Mouse (Mus musculus): ENCODE measurements around the gene Sec62.
"Not testable (repeated sequence)": the region's sequence is repeated elsewhere in the genome, so short reads cannot be mapped to it uniquely, and the experiment has no call there.

Sec62 gene

DNA sequence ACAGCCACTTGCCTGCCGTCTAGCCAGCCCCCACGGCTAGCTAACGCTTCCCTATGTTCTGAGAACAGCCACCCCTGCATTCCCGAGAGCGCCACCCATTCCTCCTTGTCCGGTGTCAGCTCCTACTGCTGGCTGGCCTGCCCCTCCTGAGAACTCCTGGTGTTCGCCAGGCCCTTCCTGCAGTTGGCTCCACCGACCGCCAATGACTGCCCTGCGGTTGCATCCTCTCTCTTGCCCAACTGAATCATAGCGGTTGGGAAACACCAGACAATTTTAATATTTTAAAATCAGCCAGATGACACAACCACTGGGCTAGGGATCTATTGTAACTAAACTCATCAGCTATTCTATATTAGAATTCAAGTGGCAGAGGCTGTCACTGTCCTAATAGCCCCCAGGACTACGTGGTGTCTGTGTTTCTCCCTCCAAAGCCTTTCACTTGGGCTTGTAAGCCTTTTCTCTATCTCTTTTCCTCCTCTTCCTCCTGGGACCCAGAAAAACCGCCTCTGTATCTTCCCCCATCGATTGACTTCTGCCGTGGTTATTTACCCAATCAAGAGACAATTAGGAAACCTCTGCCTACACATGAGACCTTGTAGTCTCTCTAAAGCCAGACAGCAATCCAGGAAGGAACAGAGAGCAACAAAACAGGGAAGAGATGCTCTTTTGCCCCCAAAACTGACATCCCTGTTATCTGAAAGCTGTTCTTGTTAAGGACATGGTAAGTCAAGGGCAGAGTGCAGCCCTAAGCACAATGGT is 39.4 kb downstream of the Sec62 start:
- DNase-seq (ENCODE audit: low read depth, low spot score), result no peak

DNA sequence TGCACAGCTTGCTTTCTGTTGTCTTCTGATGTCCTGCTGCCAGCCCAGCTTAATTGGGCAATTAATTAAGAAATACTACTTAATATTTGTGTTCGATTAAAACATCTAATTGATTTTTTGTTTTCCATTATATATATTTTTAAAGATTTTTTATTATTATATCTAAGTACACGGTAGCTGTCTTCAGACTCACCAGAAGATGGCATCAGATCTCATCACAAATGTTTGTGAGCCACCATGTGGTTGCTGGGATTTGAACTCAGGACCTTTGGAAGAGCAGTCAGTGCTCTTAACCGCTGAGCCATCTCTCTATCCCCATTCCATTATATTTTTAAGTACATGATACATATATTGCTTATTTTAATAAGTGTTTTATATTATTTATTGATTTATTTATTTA is 40.6 kb downstream of the Sec62 start:
- DNase-seq (ENCODE audit: low read depth, low spot score), result no peak

DNA sequence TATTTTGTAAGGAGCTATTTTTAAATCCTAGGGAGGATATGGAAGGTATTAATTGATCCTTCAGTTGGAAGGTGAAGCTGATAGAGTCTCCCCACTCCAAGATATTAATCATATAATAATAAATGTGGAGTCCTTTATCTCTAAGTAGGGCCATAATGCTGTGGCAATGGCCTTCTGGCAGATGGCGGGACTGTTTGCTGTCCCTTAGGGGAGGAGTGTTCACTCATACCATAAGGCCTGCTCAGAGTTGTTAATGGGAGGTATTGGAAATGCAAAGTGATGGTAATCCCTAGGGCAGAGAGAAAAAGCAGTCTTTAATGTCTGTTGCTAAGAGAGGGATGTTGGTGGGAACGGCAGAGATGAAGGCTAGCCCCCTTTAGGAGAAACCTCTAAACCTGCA is 53.1 kb downstream of the Sec62 start:
- DNase-seq (ENCODE audit: low read depth, low spot score), result no peak

DNA sequence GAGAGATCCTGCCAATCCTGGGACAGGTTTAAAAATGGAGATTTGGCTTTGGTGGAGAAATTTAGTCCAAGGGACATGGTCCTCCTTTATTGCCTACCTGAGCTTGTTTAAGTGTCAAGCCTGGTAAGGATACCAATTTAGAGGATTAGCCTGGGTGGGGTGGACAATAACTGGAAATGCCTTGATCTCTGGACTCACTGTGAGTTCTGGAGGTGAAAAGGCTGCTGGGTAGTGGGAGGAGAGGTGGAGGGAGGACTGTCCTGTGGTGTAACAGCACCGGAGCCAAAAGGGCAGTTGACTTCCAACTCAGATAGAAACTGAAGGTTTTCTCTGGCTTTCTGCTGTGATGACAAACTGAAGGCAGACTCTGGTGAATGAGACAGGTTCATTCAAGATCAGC is 54.7 kb downstream of the Sec62 start:
- no peak for DNase-seq (ENCODE audit: low read depth, low spot score)

DNA sequence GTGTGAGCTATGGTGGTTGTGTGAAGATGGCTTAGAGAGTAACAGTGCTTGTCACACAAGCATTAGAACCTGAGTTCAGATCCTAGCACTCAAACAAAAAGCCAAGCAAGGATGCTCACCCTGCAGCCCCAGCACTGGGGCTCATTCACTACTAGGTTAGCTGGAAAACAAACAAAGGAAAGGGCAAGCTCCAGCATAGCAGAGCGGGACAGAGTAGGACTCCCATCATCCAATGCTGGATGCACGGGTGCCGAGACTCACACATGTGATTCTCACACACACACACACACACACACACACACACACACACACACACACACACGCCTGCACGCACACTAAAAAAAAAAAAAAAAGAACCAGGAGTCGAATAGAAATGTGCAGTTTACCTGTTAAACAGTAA is 58.7 kb downstream of the Sec62 start:
- no peak for DNase-seq (ENCODE audit: low read depth, low spot score)

DNA sequence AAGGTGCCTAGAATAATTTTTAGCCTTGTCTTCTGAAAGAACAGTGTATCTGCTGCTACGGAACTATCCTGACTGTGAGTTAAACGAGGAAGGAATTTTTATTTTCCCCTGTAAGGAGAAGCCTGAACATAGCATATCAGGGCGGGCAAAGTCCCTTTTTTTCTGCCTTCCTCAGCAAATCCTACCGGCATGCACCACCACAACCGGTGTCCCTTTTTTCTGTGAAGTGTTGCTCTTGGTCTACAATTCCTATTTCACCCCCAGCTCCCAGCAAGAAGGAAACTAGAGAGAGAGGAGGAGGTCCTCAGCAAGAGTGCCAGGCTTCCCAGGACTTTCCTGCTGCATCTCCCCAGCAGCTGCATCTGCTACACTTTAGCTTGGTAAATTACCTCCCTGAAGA is 60.9 kb downstream of the Sec62 start:
- DNase-seq (ENCODE audit: low read depth, low spot score), result no peak

DNA sequence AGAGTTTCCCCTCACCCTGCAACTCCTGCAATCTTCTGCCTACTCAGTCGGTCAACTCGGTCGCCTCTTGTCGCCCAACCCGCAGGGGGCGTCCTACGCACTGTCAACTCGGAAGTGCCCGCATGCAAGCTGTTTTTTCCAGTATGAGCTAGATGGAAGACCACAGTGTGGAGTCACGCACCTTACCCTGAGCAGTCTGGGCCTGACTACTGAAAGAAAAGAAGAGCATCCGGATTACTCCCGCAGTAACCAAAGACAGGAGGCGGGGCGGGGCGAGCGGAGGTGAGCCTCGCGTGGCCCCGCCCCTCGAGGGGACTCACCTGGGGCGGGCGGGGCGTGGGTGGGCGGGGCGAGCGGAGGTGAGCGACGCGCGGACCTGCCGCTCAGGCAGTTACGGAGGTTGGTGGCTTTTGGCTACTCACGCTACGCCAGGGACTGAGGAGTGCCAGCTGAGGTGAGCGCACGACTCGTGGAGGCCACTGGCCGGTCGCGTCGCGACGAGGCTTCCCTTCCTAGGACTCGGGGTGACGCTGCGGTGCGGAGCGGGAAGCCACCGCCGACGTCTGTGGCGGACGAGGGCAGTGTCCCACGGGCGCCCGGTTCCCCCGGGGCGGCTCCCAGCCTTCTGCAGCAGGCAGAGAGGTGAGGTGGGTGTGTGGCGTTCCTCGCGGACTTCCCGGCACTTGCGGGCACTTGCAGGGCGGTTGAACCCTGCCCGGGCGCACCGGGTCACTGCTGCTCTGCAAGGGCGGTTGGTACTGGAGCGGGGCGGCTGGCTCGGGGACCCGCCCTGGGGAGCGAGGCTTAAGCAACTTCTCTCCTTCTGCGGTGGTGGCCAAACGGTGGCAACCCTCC is 63.2 kb downstream of the Sec62 start, which contains the start of gene Gpr160:
Gpr160 (plus strand) TSS at position 347 of the 855 bp plus-strand sequence.
- peak; percentile 43 for DNase-seq (ENCODE audit: low read depth, low spot score)

DNA sequence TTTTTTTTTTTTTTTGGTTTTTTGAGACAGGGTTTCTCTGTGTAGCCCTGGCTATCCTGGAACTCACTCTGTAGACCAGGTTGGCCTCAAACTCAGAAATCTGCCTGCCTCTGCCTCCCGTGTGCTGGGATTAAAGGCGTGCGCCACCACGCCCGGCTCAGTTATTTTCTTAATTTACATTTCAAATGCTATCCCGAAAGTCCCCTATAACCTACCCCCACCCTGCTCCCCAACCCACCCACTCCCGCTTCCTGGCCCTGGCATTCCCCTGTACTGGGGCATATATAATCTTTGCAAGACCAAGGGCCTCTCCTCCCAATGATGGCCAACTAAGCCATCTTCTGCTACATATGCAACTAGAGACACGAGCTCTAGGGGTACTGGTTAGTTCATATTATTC is 66.9 kb downstream of the Sec62 start:
- DNase-seq (ENCODE audit: low read depth, low spot score), result not testable (repeated sequence)

DNA sequence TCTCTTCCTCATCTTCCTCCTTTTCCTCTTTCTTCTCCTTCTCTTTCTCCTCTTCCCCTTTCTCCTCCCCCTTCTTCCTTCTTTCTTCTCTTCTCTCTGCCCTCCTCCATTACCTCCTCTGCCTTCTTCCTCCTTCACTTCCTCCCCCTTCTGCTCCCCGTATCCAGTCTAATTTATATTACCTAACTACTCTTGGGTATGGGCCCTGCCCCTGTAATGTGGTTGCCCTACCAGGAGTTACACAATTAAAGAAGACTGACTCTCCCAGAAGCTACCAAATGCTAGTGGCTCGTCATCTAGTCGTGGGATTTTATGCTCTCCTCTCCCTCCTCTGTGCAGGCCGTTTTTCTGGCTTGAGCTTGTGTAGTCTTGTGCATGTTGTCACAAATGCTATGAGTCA is 68.0 kb downstream of the Sec62 start:
- DNase-seq (ENCODE audit: low read depth, low spot score), result no peak

DNA sequence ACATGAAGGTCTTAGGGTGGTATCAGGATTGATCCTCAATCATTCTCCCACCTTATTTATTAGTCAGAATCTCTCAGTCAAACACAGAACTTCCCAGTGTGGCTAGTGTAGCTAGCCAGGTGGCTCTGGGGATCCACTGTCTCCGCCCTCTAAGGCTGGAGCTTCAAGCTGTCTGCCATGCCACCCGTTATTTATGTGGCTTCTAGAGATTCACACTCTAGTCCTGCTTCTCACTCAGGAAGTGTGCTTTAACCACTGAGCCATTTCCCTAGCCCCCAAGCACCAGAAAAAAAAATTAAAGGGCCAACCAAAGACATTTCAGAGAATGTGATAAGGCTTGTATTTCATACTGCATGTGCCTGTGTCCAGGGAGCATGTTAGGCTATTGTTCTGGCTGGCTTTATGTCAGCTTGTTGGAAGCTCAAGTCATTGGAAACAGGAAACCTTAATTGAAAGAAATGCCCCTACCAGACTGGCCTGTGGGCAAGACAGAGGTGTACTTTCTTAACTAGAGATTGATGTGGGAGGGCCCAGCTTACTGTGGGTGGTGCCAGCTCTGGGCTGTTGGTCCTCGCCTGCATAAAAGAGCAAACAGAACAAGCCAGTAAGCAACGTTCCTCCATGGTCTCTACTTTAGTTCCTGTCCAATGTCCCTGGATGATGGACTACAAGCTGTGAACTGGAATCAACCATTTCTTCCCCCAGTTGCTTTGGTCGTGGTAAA is 71.2 kb downstream of the Sec62 start:
- no peak for DNase-seq (ENCODE audit: low read depth, low spot score)

DNA sequence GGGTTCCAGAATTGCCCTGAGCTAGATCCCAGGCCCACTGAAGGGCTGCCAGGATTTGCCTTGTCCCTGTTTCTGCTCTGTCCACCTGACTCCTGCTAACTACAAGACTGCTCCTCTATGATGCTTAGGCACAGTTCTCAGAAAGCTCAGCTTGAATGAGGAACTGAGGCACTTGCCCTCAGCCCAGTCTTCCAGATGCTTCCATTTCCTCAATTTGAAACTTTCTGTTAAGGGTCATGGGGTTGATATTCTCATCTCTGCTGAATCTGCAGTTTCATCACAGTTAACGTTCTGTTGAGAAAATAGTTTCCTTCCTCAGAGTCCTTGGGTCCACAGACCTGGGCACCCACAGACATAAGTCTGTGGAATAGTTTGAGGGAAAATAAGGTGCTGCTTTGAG is 72.0 kb downstream of the Sec62 start:
- no peak for DNase-seq (ENCODE audit: low read depth, low spot score)

DNA sequence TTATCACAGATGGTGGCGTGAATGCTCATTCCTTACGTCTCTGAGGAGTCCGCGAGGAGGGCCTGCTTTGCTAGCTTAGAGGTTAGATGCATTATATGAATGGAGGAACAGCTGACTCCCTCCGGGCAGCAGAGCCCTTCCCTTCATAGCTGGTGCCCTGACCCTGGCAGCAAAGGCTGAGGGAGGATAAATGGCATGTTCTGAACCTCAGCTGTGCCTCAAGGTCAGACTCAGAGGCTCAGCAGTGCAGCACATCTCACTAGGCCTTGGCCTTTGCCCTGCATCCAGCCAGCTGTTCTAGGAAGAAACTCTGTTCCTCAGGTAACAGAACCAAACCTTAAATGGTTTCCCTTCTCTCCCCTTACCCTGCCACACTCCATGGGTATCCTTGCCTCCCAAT is 75.5 kb downstream of the Sec62 start:
- DNase-seq (ENCODE audit: low read depth, low spot score), result no peak

DNA sequence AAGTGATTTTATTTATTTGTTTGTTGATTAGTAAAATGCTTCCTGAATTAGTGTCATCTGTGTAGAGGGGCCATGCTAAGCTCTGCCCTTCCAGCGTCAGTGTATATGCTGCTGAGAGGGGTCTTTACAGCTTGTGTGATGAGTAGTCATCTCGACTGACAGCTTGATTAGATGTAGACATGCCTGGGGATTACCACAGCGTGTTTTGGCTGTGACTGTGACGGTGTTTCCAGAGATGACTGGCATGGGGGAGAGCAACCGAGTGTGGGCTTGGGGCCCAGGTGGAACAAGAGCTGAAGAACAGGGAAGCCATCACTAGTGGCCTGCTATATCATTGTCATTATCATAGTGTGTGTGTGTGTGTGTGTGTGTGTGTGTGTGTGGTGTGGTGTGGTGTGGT is 76.0 kb downstream of the Sec62 start:
- no peak for DNase-seq (ENCODE audit: low read depth, low spot score)

DNA sequence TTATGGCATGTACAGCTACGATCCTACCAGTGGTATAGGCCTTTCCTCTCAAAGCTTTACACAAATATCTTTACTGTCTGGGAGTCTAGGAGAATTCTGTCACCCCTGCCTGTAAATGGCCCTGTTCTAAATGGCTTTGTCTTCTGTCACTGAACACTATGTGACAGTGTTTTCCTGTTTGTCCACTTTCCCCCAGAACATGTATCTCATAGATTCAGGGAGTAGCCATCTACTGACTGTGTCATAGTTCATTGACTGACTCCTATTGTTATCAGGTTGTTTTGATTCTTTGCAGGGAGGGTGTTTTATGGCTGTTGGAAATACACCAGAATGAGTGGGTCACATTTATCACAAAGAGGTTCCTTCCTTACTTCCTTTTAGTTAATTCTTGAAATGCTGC is 77.3 kb downstream of the Sec62 start:
- no peak for DNase-seq (ENCODE audit: low read depth, low spot score)

Measured in forelimb bud, embryonic 11.5 days (tissue).